Mouse (Mus musculus) myocyte (in vitro differentiated cells): ENCODE measurements at regions not wholly inside any gene's neighbourhood (a gene's known extent, or its start where the extent isn't known, plus 50 kb on each side); places are given as distances from the start of the nearest gene placed in this dataset.

ENCODE experiments used
- H3K27me3 ChIP-seq: one replicate; pipeline ENCODE4 v1.6.1; 2011; ENCODE audit not compliant: control insufficient read depth, insufficient read depth, insufficient read length
- H3K36me3 ChIP-seq: one replicate; pipeline ENCODE4 v1.6.1; 2011; ENCODE audit not compliant: control insufficient read depth, insufficient read depth
- H3K4me2 ChIP-seq: one replicate; pipeline ENCODE4 v1.6.1; 2011; ENCODE audit warnings: low read depth, control low read depth
- H3K4me3 ChIP-seq: one replicate; pipeline ENCODE4 v1.5.1; 2011; ENCODE audit warnings: mild to moderate bottlenecking, control low read depth, moderate library complexity
- H3K79me2 ChIP-seq: one replicate; pipeline ENCODE4 v1.6.1; 2011; ENCODE audit not compliant: control insufficient read depth, insufficient read depth
- H3ac ChIP-seq: one replicate; pipeline ENCODE4 v1.6.1; 2011; ENCODE audit not compliant: control insufficient read depth, insufficient read length
- CEBPB ChIP-seq: IDR thresholded peaks from 2 replicates; pipeline ENCODE4 v1.6.1; 2011; ENCODE audit warnings: mild to moderate bottlenecking, moderate library complexity; ENCODE audit not compliant: poor library complexity, insufficient read depth, severe bottlenecking
- E2F4 ChIP-seq: IDR thresholded peaks from one replicate; pipeline ENCODE4 v1.6.1; 2011; ENCODE audit warnings: mild to moderate bottlenecking, control low read depth, moderate library complexity; ENCODE audit not compliant: insufficient read depth
- MAX ChIP-seq: IDR thresholded peaks from one replicate; pipeline ENCODE4 v1.6.1; 2011; ENCODE audit warnings: low read depth, mild to moderate bottlenecking, control low read depth
- MYOD1 ChIP-seq, 3 experiments: IDR thresholded peaks; one replicate each; pipeline ENCODE4 v1.6.1; 2011; ENCODE audit warnings: control low read depth in 2 of 3, low read depth in 2 of 3, mild to moderate bottlenecking in 2 of 3, moderate library complexity in 1 of 3; ENCODE audit not compliant: insufficient read length in 2 of 3, control insufficient read depth in 1 of 3
- MYOG ChIP-seq, 3 experiments: IDR thresholded peaks; one replicate each; pipeline ENCODE4 v1.6.1; 2011; ENCODE audit warnings: control low read depth in 2 of 3, low read depth in 2 of 3, mild to moderate bottlenecking in 2 of 3; ENCODE audit not compliant: insufficient read length in 2 of 3, control insufficient read depth in 1 of 3, insufficient read depth in 1 of 3
- POLR2A ChIP-seq: IDR thresholded peaks from one replicate; pipeline ENCODE4 v1.6.1; 2011; ENCODE audit warnings: low read depth, mild to moderate bottlenecking, control low read depth, moderate library complexity; ENCODE audit not compliant: insufficient read length
- POLR2AphosphoS2 ChIP-seq: IDR thresholded peaks from one replicate; pipeline ENCODE4 v1.6.1; 2011; ENCODE audit warnings: low read depth, control low read depth; ENCODE audit not compliant: insufficient read length
- REST ChIP-seq: IDR thresholded peaks from one replicate; pipeline ENCODE4 v1.6.1; 2011; ENCODE audit warnings: mild to moderate bottlenecking, control low read depth, moderate library complexity; ENCODE audit not compliant: insufficient read depth, insufficient read length
- SRF ChIP-seq: IDR thresholded peaks from one replicate; pipeline ENCODE4 v1.6.1; 2011; ENCODE audit warnings: low read depth; ENCODE audit not compliant: control insufficient read depth, insufficient read length
- TCF12 ChIP-seq: IDR thresholded peaks from one replicate; pipeline ENCODE4 v1.6.1; 2011; ENCODE audit warnings: mild to moderate bottlenecking, control low read depth; ENCODE audit not compliant: poor library complexity, insufficient read depth, severe bottlenecking
- TCF3 ChIP-seq: IDR thresholded peaks from one replicate; pipeline ENCODE4 v1.6.1; 2011; ENCODE audit warnings: low read depth, control low read depth; ENCODE audit not compliant: insufficient read length
- USF1 ChIP-seq: IDR thresholded peaks from one replicate; pipeline ENCODE4 v1.6.1; 2011; ENCODE audit warnings: low read depth, mild to moderate bottlenecking, control low read depth, moderate library complexity

- no peaks in the 10 kb centered on the region for H3K79me2 ChIP-seq
- no peaks in the 10 kb centered on the region for H3K27me3 ChIP-seq
- H3ac ChIP-seq, result no peak overlapping the region
- TF ChIP-seq CEBPB (peak; percentile 96), POLR2AphosphoS2 (no peak), MYOD1 (IDR thresholded peaks at IDR 0.05; ENCODE audit: control insufficient read depth in 1 of 3, insufficient read length in 2 of 3, low read depth in 2 of 3) (peak in 1 of 3 experiments; percentile 9), E2F4 (no peak), USF1 (peak; percentile 22)
- no peak overlapping the region for H3K4me3 ChIP-seq
- no peaks in the 10 kb centered on the region for H3K36me3 ChIP-seq
- H3K4me2 ChIP-seq, result peak overlapping the region; percentile 52
Observed at GRCm38 (mm10) chr10:16552861-16553635, 1170.0 kb upstream of the Cited2 start.

- no peaks in the 10 kb centered on the region for H3K36me3 ChIP-seq
- H3K4me3 ChIP-seq, result no peak overlapping the region
- H3ac ChIP-seq, result no peak overlapping the region
- H3K27me3 ChIP-seq, result no peaks in the 10 kb centered on the region
- no peaks in the 10 kb centered on the region for H3K79me2 ChIP-seq
- no peak overlapping the region for H3K4me2 ChIP-seq
- no peak for TF ChIP-seq CEBPB
Observed at GRCm38 (mm10) chr10:16574568-16574967, 1148.5 kb upstream of the Cited2 start.

- H3K79me2 ChIP-seq, result no peaks in the 10 kb centered on the region
- no peak overlapping the region for H3K4me2 ChIP-seq
- no peaks in the 10 kb centered on the region for H3K36me3 ChIP-seq
- no peak overlapping the region for H3ac ChIP-seq
- H3K4me3 ChIP-seq, result no peak overlapping the region
- TF ChIP-seq TCF3, result no peak
- no peak for TF ChIP-seq MAX
- TF ChIP-seq MYOD1 (IDR thresholded peaks at IDR 0.05; ENCODE audit: control insufficient read depth in 1 of 3, insufficient read length in 2 of 3, low read depth in 2 of 3), result no peak
- TF ChIP-seq REST, result no peak
- TF ChIP-seq MYOG (IDR thresholded peaks at IDR 0.05; ENCODE audit: control insufficient read depth in 1 of 3, insufficient read depth in 1 of 3, insufficient read length in 2 of 3, low read depth in 2 of 3), result no peak
- no peak for TF ChIP-seq CEBPB
- TF ChIP-seq E2F4, result no peak
- no peak for TF ChIP-seq POLR2A
- no peak for TF ChIP-seq SRF
- no peak for TF ChIP-seq POLR2AphosphoS2
- TF ChIP-seq TCF12, result no peak
- no peak for TF ChIP-seq USF1
- H3K27me3 ChIP-seq, result no peaks in the 10 kb centered on the region
Observed at GRCm38 (mm10) chr10:16578554-16579078, 1144.4 kb upstream of the Cited2 start.

GRCm38 (mm10) chr10:16580200-16580599 is 1142.8 kb upstream of the Cited2 start:
- H3ac ChIP-seq, result no peak overlapping the region
- H3K4me2 ChIP-seq, result no peak overlapping the region
- H3K36me3 ChIP-seq, result no peaks in the 10 kb centered on the region
- H3K79me2 ChIP-seq, result no peaks in the 10 kb centered on the region
- no peak for TF ChIP-seq TCF3
- no peak for TF ChIP-seq POLR2AphosphoS2
- no peak for TF ChIP-seq TCF12
- no peak for TF ChIP-seq MAX
- no peak for TF ChIP-seq E2F4
- no peak for TF ChIP-seq MYOD1 (IDR thresholded peaks at IDR 0.05; ENCODE audit: control insufficient read depth in 1 of 3, insufficient read length in 2 of 3, low read depth in 2 of 3)
- TF ChIP-seq MYOG (IDR thresholded peaks at IDR 0.05; ENCODE audit: control insufficient read depth in 1 of 3, insufficient read depth in 1 of 3, insufficient read length in 2 of 3, low read depth in 2 of 3), result no peak
- TF ChIP-seq USF1, result no peak
- TF ChIP-seq POLR2A, result no peak
- TF ChIP-seq SRF, result no peak
- no peak for TF ChIP-seq REST
- no peak for TF ChIP-seq CEBPB
- no peak overlapping the region for H3K4me3 ChIP-seq
- no peaks in the 10 kb centered on the region for H3K27me3 ChIP-seq

- no peak overlapping the region for H3K4me3 ChIP-seq
- H3K79me2 ChIP-seq, result no peaks in the 10 kb centered on the region
- no peaks in the 10 kb centered on the region for H3K27me3 ChIP-seq
- TF ChIP-seq SRF (no peak), POLR2AphosphoS2 (no peak), TCF12 (no peak), USF1 (no peak), REST (no peak), E2F4 (no peak), MAX (no peak), POLR2A (no peak), MYOG (IDR thresholded peaks at IDR 0.05; ENCODE audit: control insufficient read depth in 1 of 3, insufficient read depth in 1 of 3, insufficient read length in 2 of 3, low read depth in 2 of 3) (no peak), CEBPB (no peak), MYOD1 (IDR thresholded peaks at IDR 0.05; ENCODE audit: control insufficient read depth in 1 of 3, insufficient read length in 2 of 3, low read depth in 2 of 3) (no peak), TCF3 (no peak)
- peak overlapping the region; percentile 82 for H3K4me2 ChIP-seq
- no peaks in the 10 kb centered on the region for H3K36me3 ChIP-seq
- H3ac ChIP-seq, result no peak overlapping the region
Observed at GRCm38 (mm10) chr10:16588833-16589232, 1134.2 kb upstream of the Cited2 start.
